ENCODE assay signal across 23 mouse cellular contexts in the genomic region with DNA sequence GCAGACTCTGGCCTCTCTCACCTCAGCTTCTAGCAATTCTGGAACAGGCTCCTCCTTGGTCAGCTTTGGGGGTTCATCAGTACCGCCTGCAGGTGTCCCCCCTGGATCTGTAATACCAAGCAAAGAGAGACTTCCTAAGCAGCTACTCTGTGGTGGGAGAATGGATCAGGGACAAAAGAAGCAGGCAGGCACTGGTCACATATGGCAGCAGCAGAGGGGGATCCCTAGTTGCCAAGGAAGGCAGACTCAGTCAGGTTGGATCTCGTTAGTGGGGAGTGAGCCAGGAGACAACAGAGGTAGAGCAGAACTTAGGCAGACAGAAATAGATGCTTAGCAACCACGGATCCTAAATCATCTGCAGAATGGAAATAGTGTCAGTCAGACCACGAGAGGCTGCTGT. TPM values are rescaled to one million over a fixed set of nuclear protein-coding genes. Genes with fewer than 3 reads are reported as not detected.
A peak's percentile ranks its signal among the peaks of the same experiment; 100 is the strongest.
DNase-seq lines count a peak whose midpoint lies in the region; ATAC-seq lines count a peak whose summit lies in the region.
"Had no signal": no experiment of that assay in that cellular context is flagged by ENCODE, and none has a peak within 500 bp of the region (broad histone marks: within the 10 kb centered on the region; RNA-seq: fewer than 3 reads in every experiment).

No protein-coding gene starts in this region.

- ATAC-seq in frontal cortex, adult (ENCODE audit: low TSS enrichment), result no peak
- ATAC-seq: intestine, postnatal 0 days; liver, postnatal 0 days; midbrain, embryonic 15.5 days had no signal

- peak; percentile 85 for DNase-seq in heart, adult 11 months
- no peak for DNase-seq in heart, adult 18-20 months
- DNase-seq in right cerebral cortex, postnatal 25 days, result peak; percentile 24
- DNase-seq in right cerebral cortex, adult 2 months (ENCODE audit: low spot score in 2 of 2), result no peak
- DNase-seq in cerebellum, postnatal 10 days, result peak; percentile 87 to 90
- DNase-seq in T-cell, adult 2 months (ENCODE audit: low spot score), result no peak
- DNase-seq: B cell, adult 2 months; embryo, embryonic 11 days; gastrocnemius, postnatal 25 days; heart, postnatal 14 days; liver, postnatal 0 days; lung, postnatal 14 days; right cerebral cortex, postnatal 4 days had no signal

RNA-seq across cellular contexts. Expression of a gene that starts 3.0 kb away (rescaled TPM):
- 10 to 100 TPM; 34.1 to 35.4 TPM for total RNA-seq in heart, adult 18-20 months (2021)

RNA-seq across cellular contexts. Expression of a gene that starts 6.8 kb away (rescaled TPM):
- total RNA-seq in heart, adult 18-20 months (2021), result 1 to 10 TPM; 8.8 to 9.7 TPM
- total RNA-seq: neutrophil, adult 5-6 weeks had no signal

RNA-seq across cellular contexts. Expression of a gene that starts 26.3 kb away (rescaled TPM):
- not detected for total RNA-seq in heart, adult 18-20 months (2021)
- total RNA-seq: adrenal gland, adult 18-20 months; adrenal gland, postnatal 4 days; gastrocnemius, postnatal 25 days; heart, postnatal 14 days; layer of hippocampus, adult 2 months; left cerebral cortex, adult 18-20 months; left cerebral cortex, postnatal 36 days; liver, adult 2 months; neutrophil, adult 5-6 weeks had no signal

RNA-seq across cellular contexts. Expression of a gene that starts 38.6 kb away (rescaled TPM):
- 1 to 10 TPM; 3.3 to 4.0 TPM for total RNA-seq in heart, adult 18-20 months (2021)

Comparison
In these comparisons a context has a peak if more than half of its experiments do, and no peak if none do; other contexts are left out.
1. DNase-seq: peak in heart, adult 11 months (single experiment), right cerebral cortex, postnatal 25 days (single experiment) and cerebellum, postnatal 10 days (2 of 2); none in heart, adult 18-20 months (0 of 2), right cerebral cortex, adult 2 months (0 of 2) and T-cell, adult 2 months (single experiment).